Mouse (Mus musculus): ENCODE results near the gene Rapgef4. TPM values are rescaled to one million over a fixed set of nuclear protein-coding genes. Genes with fewer than 3 reads are reported as not detected.

Rapgef4 gene
- polyA plus RNA-seq, 1 experiment from 2014 or later = 3.6 TPM

GRCm38 (mm10) chr2:72221283-72221682 lies 240.2 kb downstream of the Rapgef4 start:
- H3K27ac ChIP-seq (ENCODE audit: low read depth) = no peak overlapping the region
- WGBS = 82% methylated on average over 11 of the region's 11 CpGs
- no peak overlapping the region for H3K9ac ChIP-seq (ENCODE audit: low read length)
- no peaks in the 10 kb centered on the region for H3K27me3 ChIP-seq (replicated peaks; ENCODE audit: control insufficient read depth, insufficient read depth, low read length)
- DNase-seq (ENCODE audit: low spot score) (no peak), ATAC-seq (replicated peaks; ENCODE audit: low FRiP score, low TSS enrichment, low read depth) (no peak)
- H3K4me1 ChIP-seq (replicated peaks; ENCODE audit: control insufficient read depth, insufficient read depth, low read length) = no peaks in the 10 kb centered on the region
- H3K9me3 ChIP-seq (ENCODE audit: control insufficient read depth, low read length) = no peaks in the 10 kb centered on the region
- no peak overlapping the region for H3K4me3 ChIP-seq (ENCODE audit: low read depth, low read length)
- no peak overlapping the region for H3K4me2 ChIP-seq (ENCODE audit: low read length)
- H3K36me3 ChIP-seq (ENCODE audit: control insufficient read depth, insufficient read depth, low read length) = no peaks in the 10 kb centered on the region

- Histone ChIP-seq H3K4me1 (replicated peaks; ENCODE audit: control insufficient read depth, insufficient read depth, low read length) (no peaks in the 10 kb centered on the region), H3K4me2 (ENCODE audit: low read length) (no peak overlapping the region), H3K9me3 (ENCODE audit: control insufficient read depth, low read length) (no peaks in the 10 kb centered on the region), H3K36me3 (ENCODE audit: control insufficient read depth, insufficient read depth, low read length) (no peaks in the 10 kb centered on the region), H3K27me3 (replicated peaks; ENCODE audit: control insufficient read depth, insufficient read depth, low read length) (no peaks in the 10 kb centered on the region), H3K9ac (ENCODE audit: low read length) (no peak overlapping the region), H3K4me3 (ENCODE audit: low read depth, low read length) (no peak overlapping the region), H3K27ac (ENCODE audit: low read depth) (no peak overlapping the region)
- DNase-seq (ENCODE audit: low spot score) = no peak
- ATAC-seq (replicated peaks; ENCODE audit: low FRiP score, low TSS enrichment, low read depth) = no peak
- WGBS = 33% methylated on average over 7 of the region's 7 CpGs
Measured at GRCm38 (mm10) chr2:72221706-72222105, 240.7 kb downstream of the Rapgef4 start.

- Histone ChIP-seq H3K27ac (ENCODE audit: low read depth) (no peak overlapping the region), H3K4me3 (ENCODE audit: low read depth, low read length) (no peak overlapping the region), H3K4me2 (ENCODE audit: low read length) (no peak overlapping the region), H3K4me1 (replicated peaks; ENCODE audit: control insufficient read depth, insufficient read depth, low read length) (no peaks in the 10 kb centered on the region), H3K9ac (ENCODE audit: low read length) (no peak overlapping the region), H3K27me3 (replicated peaks; ENCODE audit: control insufficient read depth, insufficient read depth, low read length) (no peaks in the 10 kb centered on the region), H3K9me3 (ENCODE audit: control insufficient read depth, low read length) (no peaks in the 10 kb centered on the region), H3K36me3 (ENCODE audit: control insufficient read depth, insufficient read depth, low read length) (no peaks in the 10 kb centered on the region)
- no peak for DNase-seq (ENCODE audit: low spot score)
- 78% methylated on average over 4 of the region's 4 CpGs for WGBS
- no peak for ATAC-seq (replicated peaks; ENCODE audit: low FRiP score, low TSS enrichment, low read depth)
Measured at GRCm38 (mm10) chr2:72222276-72222675, 241.2 kb downstream of the Rapgef4 start.

- Histone ChIP-seq H3K9me3 (ENCODE audit: control insufficient read depth, low read length) (no peaks in the 10 kb centered on the region), H3K4me2 (ENCODE audit: low read length) (no peak overlapping the region), H3K4me3 (ENCODE audit: low read depth, low read length) (no peak overlapping the region), H3K9ac (ENCODE audit: low read length) (no peak overlapping the region), H3K4me1 (replicated peaks; ENCODE audit: control insufficient read depth, insufficient read depth, low read length) (no peaks in the 10 kb centered on the region), H3K36me3 (ENCODE audit: control insufficient read depth, insufficient read depth, low read length) (no peaks in the 10 kb centered on the region), H3K27me3 (replicated peaks; ENCODE audit: control insufficient read depth, insufficient read depth, low read length) (no peaks in the 10 kb centered on the region), H3K27ac (ENCODE audit: low read depth) (no peak overlapping the region)
- DNase-seq (ENCODE audit: low spot score) = no peak
- WGBS = 89% methylated on average over 16 of the region's 16 CpGs
- ATAC-seq (replicated peaks; ENCODE audit: low FRiP score, low TSS enrichment, low read depth) = no peak
Measured at GRCm38 (mm10) chr2:72222736-72223455, 241.9 kb downstream of the Rapgef4 start.

- Histone ChIP-seq H3K4me2 (ENCODE audit: low read length) (no peak overlapping the region), H3K36me3 (ENCODE audit: control insufficient read depth, insufficient read depth, low read length) (no peaks in the 10 kb centered on the region), H3K9me3 (ENCODE audit: control insufficient read depth, low read length) (no peaks in the 10 kb centered on the region), H3K27me3 (replicated peaks; ENCODE audit: control insufficient read depth, insufficient read depth, low read length) (no peaks in the 10 kb centered on the region), H3K27ac (ENCODE audit: low read depth) (no peak overlapping the region), H3K4me1 (replicated peaks; ENCODE audit: control insufficient read depth, insufficient read depth, low read length) (no peaks in the 10 kb centered on the region), H3K9ac (ENCODE audit: low read length) (no peak overlapping the region), H3K4me3 (ENCODE audit: low read depth, low read length) (no peak overlapping the region)
- ATAC-seq (replicated peaks; ENCODE audit: low FRiP score, low TSS enrichment, low read depth) = no peak
- DNase-seq (ENCODE audit: low spot score) = no peak
- WGBS = 69% methylated on average over 5 of the region's 5 CpGs
Measured at GRCm38 (mm10) chr2:72223479-72223878, 242.4 kb downstream of the Rapgef4 start.

- no peaks in the 10 kb centered on the region for H3K4me1 ChIP-seq (replicated peaks; ENCODE audit: control insufficient read depth, insufficient read depth, low read length)
- DNase-seq (ENCODE audit: low spot score) (no peak), ATAC-seq (replicated peaks; ENCODE audit: low FRiP score, low TSS enrichment, low read depth) (no peak)
- no peak overlapping the region for H3K27ac ChIP-seq (ENCODE audit: low read depth)
- 85% methylated on average over 6 of the region's 6 CpGs for WGBS
- no peak overlapping the region for H3K4me2 ChIP-seq (ENCODE audit: low read length)
- H3K9ac ChIP-seq (ENCODE audit: low read length) = no peak overlapping the region
- H3K36me3 ChIP-seq (ENCODE audit: control insufficient read depth, insufficient read depth, low read length) = no peaks in the 10 kb centered on the region
- H3K27me3 ChIP-seq (replicated peaks; ENCODE audit: control insufficient read depth, insufficient read depth, low read length) = no peaks in the 10 kb centered on the region
- H3K9me3 ChIP-seq (ENCODE audit: control insufficient read depth, low read length) = no peaks in the 10 kb centered on the region
- H3K4me3 ChIP-seq (ENCODE audit: low read depth, low read length) = no peak overlapping the region
Measured at GRCm38 (mm10) chr2:72226006-72226405, 245.0 kb downstream of the Rapgef4 start.

- no peak for DNase-seq (ENCODE audit: low spot score)
- no peak overlapping the region for H3K27ac ChIP-seq (ENCODE audit: low read depth)
- H3K4me2 ChIP-seq (ENCODE audit: low read length) = no peak overlapping the region
- ATAC-seq (replicated peaks; ENCODE audit: low FRiP score, low TSS enrichment, low read depth) = no peak
- H3K9me3 ChIP-seq (ENCODE audit: control insufficient read depth, low read length) = no peaks in the 10 kb centered on the region
- H3K4me3 ChIP-seq (ENCODE audit: low read depth, low read length) = no peak overlapping the region
- 83% methylated on average over 6 of the region's 6 CpGs for WGBS
- H3K4me1 ChIP-seq (replicated peaks; ENCODE audit: control insufficient read depth, insufficient read depth, low read length) = no peaks in the 10 kb centered on the region
- no peaks in the 10 kb centered on the region for H3K36me3 ChIP-seq (ENCODE audit: control insufficient read depth, insufficient read depth, low read length)
- H3K27me3 ChIP-seq (replicated peaks; ENCODE audit: control insufficient read depth, insufficient read depth, low read length) = no peaks in the 10 kb centered on the region
- H3K9ac ChIP-seq (ENCODE audit: low read length) = no peak overlapping the region
Measured at GRCm38 (mm10) chr2:72227416-72227815, 246.4 kb downstream of the Rapgef4 start.

GRCm38 (mm10) chr2:72228881-72229280 lies 247.8 kb downstream of the Rapgef4 start:
- Histone ChIP-seq H3K9me3 (ENCODE audit: control insufficient read depth, low read length) (no peaks in the 10 kb centered on the region), H3K36me3 (ENCODE audit: control insufficient read depth, insufficient read depth, low read length) (no peaks in the 10 kb centered on the region), H3K27ac (ENCODE audit: low read depth) (no peak overlapping the region), H3K4me2 (ENCODE audit: low read length) (no peak overlapping the region), H3K9ac (ENCODE audit: low read length) (no peak overlapping the region), H3K4me3 (ENCODE audit: low read depth, low read length) (no peak overlapping the region), H3K27me3 (replicated peaks; ENCODE audit: control insufficient read depth, insufficient read depth, low read length) (no peaks in the 10 kb centered on the region), H3K4me1 (replicated peaks; ENCODE audit: control insufficient read depth, insufficient read depth, low read length) (no peaks in the 10 kb centered on the region)
- 77% methylated on average over 14 of the region's 14 CpGs for whole genome bisulfite sequencing
- DNase-seq (ENCODE audit: low spot score) (no peak), ATAC-seq (replicated peaks; ENCODE audit: low FRiP score, low TSS enrichment, low read depth) (no peak)

GRCm38 (mm10) chr2:72230545-72230944 lies 249.5 kb downstream of the Rapgef4 start:
- WGBS = 66% methylated on average over 9 of the region's 9 CpGs

More at GRCm38 (mm10) chr2:72230545-72230944, 249.5 kb downstream of the Rapgef4 start:
- ATAC-seq (replicated peaks; ENCODE audit: low FRiP score, low TSS enrichment, low read depth) (no peak), DNase-seq (ENCODE audit: low spot score) (no peak)
- Histone ChIP-seq H3K27ac (ENCODE audit: low read depth) (no peak overlapping the region), H3K27me3 (replicated peaks; ENCODE audit: control insufficient read depth, insufficient read depth, low read length) (no peaks in the 10 kb centered on the region), H3K9ac (ENCODE audit: low read length) (no peak overlapping the region), H3K36me3 (ENCODE audit: control insufficient read depth, insufficient read depth, low read length) (no peaks in the 10 kb centered on the region), H3K9me3 (ENCODE audit: control insufficient read depth, low read length) (no peaks in the 10 kb centered on the region), H3K4me2 (ENCODE audit: low read length) (no peak overlapping the region), H3K4me1 (replicated peaks; ENCODE audit: control insufficient read depth, insufficient read depth, low read length) (peaks cover 5% of the 10 kb centered on the region; the same call in 1 of the 2 replicates), H3K4me3 (ENCODE audit: low read depth, low read length) (no peak overlapping the region)
